Mouse (Mus musculus) limb, embryonic 10.5 days (tissue): ENCODE results near the gene Ggact. TPM values are rescaled to one million over a fixed set of nuclear protein-coding genes. Genes with fewer than 3 reads are reported as not detected.

Experiments
- DNase-seq: peaks from one replicate; pipeline ENCODE4 v3.0.0-alpha.2; 2017; ENCODE audit warnings: low spot score
- H3K27ac ChIP-seq: fragments of 300-500 bp; sonication (generic); 2 replicates; pipeline ENCODE4 v1.5.1; 2016; ENCODE audit warnings: mild to moderate bottlenecking
- H3K27me3 ChIP-seq: fragments of 300-500 bp; sonication (generic); 2 replicates; pipeline ENCODE4 v1.6.1; 2016; ENCODE audit warnings: low read depth, mild to moderate bottlenecking; ENCODE audit not compliant: poor library complexity, severe bottlenecking
- H3K36me3 ChIP-seq: fragments of 300-500 bp; sonication (generic); 2 replicates; pipeline ENCODE4 v1.6.1; 2016; ENCODE audit warnings: mild to moderate bottlenecking, moderate library complexity
- H3K4me1 ChIP-seq: fragments of 300-500 bp; sonication (generic); 2 replicates; pipeline ENCODE4 v1.6.1; 2016
- H3K4me3 ChIP-seq: fragments of 300-500 bp; sonication (generic); 2 replicates; pipeline ENCODE4 v1.5.1; 2016; ENCODE audit warnings: mild to moderate bottlenecking, moderate library complexity
- H3K9me3 ChIP-seq: fragments of 300-500 bp; sonication (generic); replicated peaks from 2 replicates; pipeline ENCODE4 v1.6.1; 2016; ENCODE audit warnings: mild to moderate bottlenecking
- WGBS: fragments of 180-500 bp; shearing (Covaris S2); methylation state at CpG from one replicate; pipeline ENCODE4 v1.1.7; 2016; 5-methylcytosine and 5-hydroxymethylcytosine counted together
- polyA plus RNA-seq: library from polyadenylated mRNA; unstranded; fragments of >200 nt; fragmentation: Nextera tagmentation; extraction: Ambion mirVana; gene quantifications from 2 replicates; pipeline ENCODE4 v1.2.1, GENCODE M21; 2016

The Ggact gene
- polyA plus RNA-seq, 1 experiment from 2014 or later, result 8.0 TPM

GRCm38 (mm10) chr14:122891470-122891968, 22.0 kb downstream of the Ggact start:
- H3K9me3 ChIP-seq, result no peaks in the 10 kb centered on the region
- H3K27me3 ChIP-seq, result no peaks in the 10 kb centered on the region
- no peak overlapping the region for H3K27ac ChIP-seq
- DNase-seq, result no peak
- peaks cover 9% of the 10 kb centered on the region for H3K36me3 ChIP-seq
- H3K4me3 ChIP-seq, result no peak overlapping the region
- WGBS, result 90% methylated on average over 12 of the region's 12 CpGs
- H3K4me1 ChIP-seq, result peaks cover 17% of the 10 kb centered on the region

- H3K27ac ChIP-seq, result peak overlapping the region; percentile 57; the same call in 1 of the 2 replicates
- peak; percentile 29 for DNase-seq
- peaks cover 9% of the 10 kb centered on the region for H3K36me3 ChIP-seq
- 89% methylated on average over 1 of the region's 1 CpGs for WGBS
- no peaks in the 10 kb centered on the region for H3K9me3 ChIP-seq
- H3K27me3 ChIP-seq, result no peaks in the 10 kb centered on the region
- no peak overlapping the region for H3K4me3 ChIP-seq
- peaks cover 37% of the 10 kb centered on the region for H3K4me1 ChIP-seq
Observed at GRCm38 (mm10) chr14:122888480-122888872, 25.1 kb downstream of the Ggact start.

DNA sequence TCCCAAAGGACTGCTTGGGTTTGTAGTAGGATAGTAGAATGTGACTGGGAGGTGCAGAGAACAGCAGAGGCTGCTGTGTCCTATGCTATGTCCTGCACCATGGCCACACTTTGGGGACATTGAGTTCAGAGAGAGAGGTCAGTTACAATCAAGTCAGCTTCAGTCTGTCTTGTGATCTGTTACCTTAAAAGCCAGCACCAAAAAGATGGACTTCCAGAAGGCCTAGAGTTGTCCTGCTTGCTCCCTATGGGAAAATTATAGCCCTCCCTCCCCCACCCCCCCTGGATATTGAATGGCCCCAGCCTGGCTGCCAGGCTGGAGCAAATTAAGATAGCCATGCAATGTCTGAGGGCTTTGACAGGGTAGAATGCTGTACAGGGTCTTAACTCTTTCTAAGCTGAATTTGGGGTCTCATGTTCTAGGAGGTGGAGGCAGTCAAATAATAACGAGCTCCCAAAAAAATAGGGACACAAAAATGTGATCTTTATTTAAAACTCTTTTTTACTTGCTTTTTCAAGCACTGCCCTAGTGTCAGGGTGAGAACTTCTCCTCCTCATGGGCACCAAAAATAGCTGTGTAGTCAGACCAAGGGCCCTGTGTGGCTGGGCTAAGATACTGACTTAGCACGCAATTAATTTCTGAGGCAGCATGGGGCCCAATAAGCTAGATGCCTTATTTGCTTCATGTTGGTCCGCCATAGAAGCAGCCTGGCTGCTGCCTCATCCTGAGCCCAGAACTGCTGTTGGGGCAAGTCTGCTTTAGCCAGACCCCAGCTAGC, 25.7 kb downstream of the Ggact start:
- WGBS, result 80% methylated on average over 3 of the region's 3 CpGs
- H3K27ac ChIP-seq, result peak overlapping the region; percentile 57
- no peak for DNase-seq

GRCm38 (mm10) chr14:122887278-122887677, 26.3 kb downstream of the Ggact start:
- peaks cover 9% of the 10 kb centered on the region for H3K36me3 ChIP-seq
- H3K4me3 ChIP-seq, result no peak overlapping the region
- H3K4me1 ChIP-seq, result peaks cover 49% of the 10 kb centered on the region
- H3K27me3 ChIP-seq, result no peaks in the 10 kb centered on the region
- no peaks in the 10 kb centered on the region for H3K9me3 ChIP-seq
- no peak for DNase-seq
- 91% methylated on average over 1 of the region's 1 CpGs for WGBS
- H3K27ac ChIP-seq, result no peak overlapping the region

More for the DNA sequence above, 25.7 kb downstream of the Ggact start:
- Histone ChIP-seq H3K9me3 (no peaks in the 10 kb centered on the region), H3K4me3 (no peak overlapping the region), H3K4me1 (peaks cover 43% of the 10 kb centered on the region), H3K36me3 (peaks cover 9% of the 10 kb centered on the region), H3K27me3 (no peaks in the 10 kb centered on the region)

DNA sequence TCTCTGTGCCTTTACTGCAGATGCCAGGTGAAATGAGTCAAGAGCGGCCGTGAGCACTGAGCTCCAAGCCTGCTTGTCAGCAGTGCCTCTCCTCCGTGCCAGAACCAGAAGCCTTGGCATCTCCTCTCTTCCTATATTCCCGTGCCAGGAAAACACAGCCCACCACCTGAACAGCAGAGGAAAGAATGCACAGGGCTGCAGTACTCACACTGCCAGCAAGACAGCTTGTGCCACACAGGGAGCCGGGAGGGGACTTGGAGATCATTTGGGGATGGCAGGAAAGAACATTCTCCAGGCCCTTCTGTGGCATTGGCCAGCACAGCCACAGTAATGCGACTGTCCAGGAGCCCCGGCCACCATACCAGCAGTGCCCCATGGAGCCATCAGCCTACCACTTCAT, 27.7 kb downstream of the Ggact start:
- Histone ChIP-seq H3K9me3 (no peaks in the 10 kb centered on the region), H3K4me3 (no peak overlapping the region), H3K36me3 (no peaks in the 10 kb centered on the region), H3K4me1 (peaks cover 60% of the 10 kb centered on the region), H3K27me3 (no peaks in the 10 kb centered on the region), H3K27ac (no peak overlapping the region)
- DNase-seq, result no peak
- 93% methylated on average over 7 of the region's 7 CpGs for WGBS

DNA sequence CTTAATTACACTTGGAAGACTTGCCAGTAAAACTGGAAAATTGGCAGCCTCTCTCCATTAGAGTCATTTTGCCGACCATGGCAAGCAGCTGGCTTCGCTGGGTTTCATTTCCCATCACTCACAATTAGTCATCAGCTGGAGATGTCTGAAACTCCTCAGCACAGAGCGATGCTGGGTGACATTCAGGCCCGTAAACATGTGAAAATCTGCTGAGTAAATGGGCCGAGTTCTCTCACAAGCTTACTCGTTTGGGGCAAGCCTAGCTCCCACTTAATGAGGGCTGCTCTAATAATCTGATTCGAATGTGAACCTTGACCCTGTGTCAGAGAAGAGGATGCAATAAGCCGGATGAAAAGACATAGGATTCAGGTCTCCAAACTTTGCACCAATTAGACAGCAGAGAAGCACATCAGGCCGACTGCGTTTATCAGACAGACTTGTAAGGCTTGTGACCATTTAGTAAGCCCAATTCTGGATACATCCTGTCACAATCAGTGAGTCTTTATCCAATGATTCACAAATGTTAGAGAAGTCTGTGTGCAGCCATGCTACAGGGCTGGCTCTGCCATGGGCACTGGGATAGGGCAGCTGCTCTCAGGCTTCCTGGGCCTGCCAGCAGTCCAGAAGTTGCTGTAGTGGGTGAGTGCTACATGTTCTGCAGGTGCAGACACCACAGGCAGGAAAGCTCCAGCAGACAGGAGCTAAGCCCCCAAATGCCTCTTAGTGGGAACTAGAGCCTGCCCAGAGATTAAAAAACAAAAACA, 29.6 kb downstream of the Ggact start:
- Histone ChIP-seq H3K27ac (peak overlapping the region; percentile 75; the same call in 1 of the 2 replicates), H3K4me1 (peaks cover 64% of the 10 kb centered on the region), H3K9me3 (no peaks in the 10 kb centered on the region), H3K36me3 (no peaks in the 10 kb centered on the region), H3K27me3 (no peaks in the 10 kb centered on the region), H3K4me3 (no peak overlapping the region)
- DNase-seq, result peak; percentile 33
- WGBS, result 26% methylated on average over 10 of the region's 10 CpGs

GRCm38 (mm10) chr14:122883410-122883806, 30.1 kb downstream of the Ggact start:
- 58% methylated on average over 4 of the region's 4 CpGs for WGBS
- peak; percentile 28 for DNase-seq
- no peaks in the 10 kb centered on the region for H3K9me3 ChIP-seq
- H3K27ac ChIP-seq, result peak overlapping the region; percentile 75; the same call in 1 of the 2 replicates
- no peaks in the 10 kb centered on the region for H3K27me3 ChIP-seq
- no peak overlapping the region for H3K4me3 ChIP-seq
- peaks cover 62% of the 10 kb centered on the region for H3K4me1 ChIP-seq
- no peaks in the 10 kb centered on the region for H3K36me3 ChIP-seq

DNA sequence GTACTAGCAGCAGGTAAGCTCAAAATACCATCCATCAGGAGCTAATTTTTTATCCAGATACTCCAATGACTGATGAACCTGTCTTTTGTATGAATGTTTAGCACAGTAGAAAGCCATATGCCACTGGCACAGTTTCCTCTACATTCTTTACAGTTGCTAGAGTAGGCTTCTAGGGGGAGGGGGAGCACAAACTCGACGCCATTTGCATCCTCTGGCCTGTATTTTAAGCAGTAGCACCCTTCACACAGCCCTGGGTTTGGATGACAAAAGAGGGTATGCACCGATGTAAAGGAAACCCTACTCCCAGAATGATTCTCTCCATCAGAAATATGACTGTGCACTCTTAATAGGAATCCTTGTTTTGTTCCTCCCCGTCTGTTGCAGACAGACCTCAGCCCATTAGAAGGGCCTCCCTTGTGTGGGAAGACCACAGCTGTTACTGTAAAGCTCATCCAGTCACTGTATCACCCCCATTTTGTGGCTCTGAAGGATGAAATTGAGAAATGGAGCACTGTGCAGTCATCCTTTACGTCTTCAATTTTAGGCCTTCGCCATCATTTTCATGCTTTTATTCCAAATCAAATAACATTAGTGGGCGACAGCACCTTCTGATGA, 30.7 kb downstream of the Ggact start:
- no peaks in the 10 kb centered on the region for H3K9me3 ChIP-seq
- 81% methylated on average over 7 of the region's 7 CpGs for WGBS
- H3K4me1 ChIP-seq, result peaks cover 57% of the 10 kb centered on the region
- peak; percentile 29 for DNase-seq
- no peaks in the 10 kb centered on the region for H3K27me3 ChIP-seq
- no peaks in the 10 kb centered on the region for H3K36me3 ChIP-seq
- no peak overlapping the region for H3K4me3 ChIP-seq
- peak overlapping the region; percentile 75 for H3K27ac ChIP-seq

DNA sequence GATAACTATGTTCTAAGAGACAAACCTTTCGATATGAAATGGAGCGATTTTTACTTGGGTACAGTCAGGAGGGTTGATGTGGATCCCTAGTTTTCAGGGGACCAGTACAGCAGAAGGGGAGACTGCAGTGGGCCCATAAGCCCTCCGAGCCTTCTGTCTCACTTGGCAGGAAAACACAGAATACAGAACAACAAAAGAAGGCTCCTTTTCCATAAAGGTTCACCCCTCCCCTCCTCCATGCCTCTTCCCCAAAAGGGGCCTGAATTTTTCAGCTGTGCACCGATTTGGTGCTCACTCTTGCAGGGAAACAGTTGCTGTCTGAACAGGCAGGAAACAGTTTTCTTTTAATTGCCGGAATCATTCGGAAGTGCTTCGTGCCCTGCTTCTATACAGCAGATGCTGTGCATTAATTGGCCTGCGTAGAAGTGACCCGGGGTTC, 31.3 kb downstream of the Ggact start:
- peak; percentile 42 for DNase-seq
- no peaks in the 10 kb centered on the region for H3K36me3 ChIP-seq
- peak overlapping the region; percentile 75 for H3K27ac ChIP-seq
- H3K4me1 ChIP-seq, result peaks cover 50% of the 10 kb centered on the region
- no peaks in the 10 kb centered on the region for H3K27me3 ChIP-seq
- H3K4me3 ChIP-seq, result no peak overlapping the region
- 56% methylated on average over 9 of the region's 9 CpGs for WGBS
- H3K9me3 ChIP-seq, result no peaks in the 10 kb centered on the region

GRCm38 (mm10) chr14:122881699-122882098, 31.9 kb downstream of the Ggact start:
- no peak overlapping the region for H3K4me3 ChIP-seq
- no peaks in the 10 kb centered on the region for H3K36me3 ChIP-seq
- H3K27ac ChIP-seq, result peak overlapping the region; percentile 75
- H3K27me3 ChIP-seq, result no peaks in the 10 kb centered on the region; the same call in 1 of the 2 replicates
- peaks cover 48% of the 10 kb centered on the region for H3K4me1 ChIP-seq
- no peak for DNase-seq
- H3K9me3 ChIP-seq, result no peaks in the 10 kb centered on the region
- 46% methylated on average over 2 of the region's 2 CpGs for WGBS

DNA sequence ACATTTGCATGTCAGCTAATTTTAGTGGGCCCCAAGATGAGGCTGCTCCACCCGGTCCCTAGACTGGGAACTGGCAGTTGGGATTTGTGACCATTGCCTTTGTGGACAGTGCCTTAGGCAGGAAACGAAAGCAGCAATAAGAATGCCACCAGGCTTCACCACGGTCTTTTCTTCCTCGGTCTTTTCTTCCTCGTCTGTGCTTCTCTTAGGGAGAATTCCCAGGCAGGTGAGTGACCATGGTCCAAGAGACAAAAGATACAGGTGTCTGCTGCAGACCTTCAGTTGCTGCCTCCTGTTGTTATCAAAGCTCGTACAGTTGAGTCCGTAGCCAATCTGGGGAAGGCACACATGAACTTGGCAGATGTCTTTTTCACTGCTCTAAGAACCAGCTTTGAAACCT, 33.3 kb downstream of the Ggact start:
- H3K9me3 ChIP-seq, result no peaks in the 10 kb centered on the region
- H3K27ac ChIP-seq, result no peak overlapping the region
- H3K36me3 ChIP-seq, result no peaks in the 10 kb centered on the region
- H3K4me1 ChIP-seq, result peaks cover 52% of the 10 kb centered on the region
- H3K4me3 ChIP-seq, result no peak overlapping the region
- no peak for DNase-seq
- no peaks in the 10 kb centered on the region; the same call in 1 of the 2 replicates for H3K27me3 ChIP-seq
- 79% methylated on average over 7 of the region's 7 CpGs for WGBS

DNA sequence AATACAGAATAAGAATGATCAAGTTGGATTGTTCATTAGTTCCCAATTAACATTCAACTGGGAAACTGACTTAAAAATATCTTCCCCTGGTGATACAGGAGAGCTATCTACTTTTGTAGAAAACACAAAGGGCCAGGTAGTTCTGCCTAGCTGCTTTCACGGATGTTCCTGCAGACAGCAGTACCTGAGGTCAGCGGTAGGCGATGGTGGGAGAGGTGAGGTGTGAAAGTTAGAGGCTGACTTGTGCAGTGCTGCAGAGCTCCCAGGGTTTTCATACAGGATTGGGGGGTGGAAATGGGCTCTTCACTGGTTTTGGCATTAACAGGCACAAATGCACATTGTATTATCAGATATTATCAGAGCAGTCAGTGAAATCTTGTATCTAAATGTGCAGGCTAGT, 35.8 kb downstream of the Ggact start:
- no peaks in the 10 kb centered on the region for H3K9me3 ChIP-seq
- H3K4me1 ChIP-seq, result peaks cover 40% of the 10 kb centered on the region
- H3K27me3 ChIP-seq, result no peaks in the 10 kb centered on the region; the same call in 1 of the 2 replicates
- no peak overlapping the region for H3K4me3 ChIP-seq
- no peak for DNase-seq
- H3K36me3 ChIP-seq, result no peaks in the 10 kb centered on the region
- no peak overlapping the region for H3K27ac ChIP-seq
- 73% methylated on average over 3 of the region's 3 CpGs for WGBS
